In the genomic region with DNA sequence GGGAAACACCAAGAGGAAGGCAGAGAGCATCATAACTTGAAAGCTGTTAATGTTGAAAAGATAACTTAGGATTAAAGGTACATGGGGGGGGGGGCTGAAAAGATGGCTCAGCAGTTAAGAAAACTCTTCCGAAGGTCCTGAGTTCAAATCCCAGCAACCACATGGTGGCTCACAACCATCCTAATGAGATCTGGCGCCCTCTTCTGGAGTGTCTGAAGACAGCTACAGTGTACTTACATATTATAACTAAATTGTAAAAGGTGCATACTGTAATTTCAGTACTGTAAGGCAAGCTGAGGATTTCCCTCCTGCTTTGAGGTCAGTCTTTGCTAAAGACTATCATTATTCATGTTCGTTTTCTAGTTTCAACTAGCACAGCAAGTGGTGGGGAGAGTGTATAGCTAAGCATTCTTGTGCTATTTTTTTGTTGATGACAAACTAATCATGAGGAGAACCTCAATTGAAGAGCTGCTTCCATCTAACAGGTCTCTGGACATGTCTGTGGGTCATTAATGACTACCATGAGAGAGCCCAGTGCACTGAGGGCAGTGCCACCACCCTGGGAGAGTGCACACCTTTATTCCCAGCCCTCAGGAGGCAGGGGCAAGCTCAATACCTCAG, we compare ENCODE assay signal across 8 mouse cellular contexts. TPM values are rescaled to one million over a fixed set of nuclear protein-coding genes. Genes with fewer than 3 reads are reported as not detected.
A peak's percentile ranks its signal among the peaks of the same experiment; 100 is the strongest.
DNase-seq lines count a peak whose midpoint lies in the region; ATAC-seq lines count a peak whose summit lies in the region.

No protein-coding gene starts in this region.

- ATAC-seq in forebrain, embryonic 11.5 days (replicated peaks; ENCODE audit: low FRiP score): no peak
- ATAC-seq in neural tube, embryonic 15.5 days (ENCODE audit: low FRiP score): no peak
- no peak for ATAC-seq in activated CD4-positive, CD25-positive, alpha-beta regulatory T cell, adult 4 months

- no peaks in the 10 kb centered on the region for H3K36me3 ChIP-seq in forebrain, embryonic 11.5 days (ENCODE audit: control insufficient read depth, insufficient read depth, low read length)
- H3K36me3 ChIP-seq in neural tube, embryonic 15.5 days: peaks cover 16% of the 10 kb centered on the region

- WGBS in forebrain, embryonic 11.5 days: 60% methylated on average over 3 of the region's 3 CpGs
- WGBS in neural tube, embryonic 15.5 days: 68% methylated on average over 3 of the region's 3 CpGs

- DNase-seq in cerebellum, postnatal 14 days: peak; percentile 21 to 34
- no peak for DNase-seq in cerebellum, adult 11-12 months
- peak; percentile 42 for DNase-seq in CD4-positive helper T cell, adult 2 months (ENCODE audit: low read depth, low spot score)
- DNase-seq in forebrain, embryonic 11.5 days (ENCODE audit: low spot score): no peak
- peak; percentile 53 for DNase-seq in liver
- no peak for DNase-seq in right cerebral cortex, postnatal 4 days

- no peak overlapping the region for H3K4me3 ChIP-seq in forebrain, embryonic 11.5 days (ENCODE audit: low read depth, low read length)
- peak overlapping the region; percentile 93 for H3K4me3 ChIP-seq in neural tube, embryonic 15.5 days (replicated peaks)

- no peaks in the 10 kb centered on the region for H3K27me3 ChIP-seq in forebrain, embryonic 11.5 days (ENCODE audit: control insufficient read depth, insufficient read depth, low read length)
- H3K27me3 ChIP-seq in neural tube, embryonic 15.5 days (replicated peaks): no peaks in the 10 kb centered on the region

- H3K27ac ChIP-seq in forebrain, embryonic 11.5 days (ENCODE audit: low read depth, low read length): peak overlapping the region; percentile 83; the same call in 1 of the 2 replicates
- peak overlapping the region; percentile 94 for H3K27ac ChIP-seq in neural tube, embryonic 15.5 days (replicated peaks)

- H3K4me1 ChIP-seq in forebrain, embryonic 11.5 days (replicated peaks; ENCODE audit: control insufficient read depth, insufficient read depth, low read length): peaks cover 12% of the 10 kb centered on the region
- peaks cover 40% of the 10 kb centered on the region for H3K4me1 ChIP-seq in neural tube, embryonic 15.5 days

- H3K4me2 ChIP-seq in forebrain, embryonic 11.5 days (ENCODE audit: low read depth, low read length, severe bottlenecking): peak overlapping the region; percentile 84; the same call in 1 of the 2 replicates
- H3K4me2 ChIP-seq in neural tube, embryonic 15.5 days: peak overlapping the region; percentile 85

- H3K9me3 ChIP-seq in forebrain, embryonic 11.5 days (ENCODE audit: control insufficient read depth, low read length): no peaks in the 10 kb centered on the region
- no peaks in the 10 kb centered on the region for H3K9me3 ChIP-seq in neural tube, embryonic 15.5 days (replicated peaks)

- H3K9ac ChIP-seq in forebrain, embryonic 11.5 days (ENCODE audit: low read length): peak overlapping the region; percentile 92
- H3K9ac ChIP-seq in neural tube, embryonic 15.5 days (replicated peaks): peak overlapping the region; percentile 70

RNA-seq across cellular contexts. Expression of gene Snrpg, which starts 0.9 kb away (rescaled TPM):
- polyA plus RNA-seq in forebrain, embryonic 11.5 days (2014; fragmentation: Nextera tagmentation; extraction: Ambion mirVana): 775 and 792 TPM in 2 replicates
- 344 and 348 TPM in 2 replicates for polyA plus RNA-seq in neural tube, embryonic 15.5 days (2015; fragmentation: Nextera tagmentation; extraction: Ambion mirVana)
- 100 to 1,000 TPM; 383 to 452 TPM for polyA plus RNA-seq in activated CD4-positive, CD25-positive, alpha-beta regulatory T cell, adult 4 months (2017; shearing (Covaris generic))

RNA-seq across cellular contexts. Expression of gene Fam136a, which starts 4.8 kb away (rescaled TPM):
- polyA plus RNA-seq in forebrain, embryonic 11.5 days (2014; fragmentation: Nextera tagmentation; extraction: Ambion mirVana): 164 and 168 TPM in 2 replicates
- polyA plus RNA-seq in neural tube, embryonic 15.5 days (2015; fragmentation: Nextera tagmentation; extraction: Ambion mirVana): 112 and 116 TPM in 2 replicates
- polyA plus RNA-seq in activated CD4-positive, CD25-positive, alpha-beta regulatory T cell, adult 4 months (2017; shearing (Covaris generic)): 10 to 100 TPM; 51.4 to 61.1 TPM

RNA-seq across cellular contexts. Expression of gene Pcyox1, which starts 26.8 kb away (rescaled TPM):
- 94.8 and 95.3 TPM in 2 replicates for polyA plus RNA-seq in forebrain, embryonic 11.5 days (2014; fragmentation: Nextera tagmentation; extraction: Ambion mirVana)
- 79.8 and 89.6 TPM in 2 replicates for polyA plus RNA-seq in neural tube, embryonic 15.5 days (2015; fragmentation: Nextera tagmentation; extraction: Ambion mirVana)
- polyA plus RNA-seq in activated CD4-positive, CD25-positive, alpha-beta regulatory T cell, adult 4 months (2017; shearing (Covaris generic)): 1 to 10 TPM; 5.3 to 6.9 TPM

RNA-seq across cellular contexts. Expression of gene Tia1, which starts 33.8 kb away (rescaled TPM):
- polyA plus RNA-seq in forebrain, embryonic 11.5 days (2014; fragmentation: Nextera tagmentation; extraction: Ambion mirVana): 271 and 307 TPM in 2 replicates
- polyA plus RNA-seq in neural tube, embryonic 15.5 days (2015; fragmentation: Nextera tagmentation; extraction: Ambion mirVana): 275 and 303 TPM in 2 replicates
- polyA plus RNA-seq in activated CD4-positive, CD25-positive, alpha-beta regulatory T cell, adult 4 months (2017; shearing (Covaris generic)): 100 to 1,000 TPM in 1 of 2 experiments, 10 to 100 TPM in 1; 96.7 to 104 TPM

RNA-seq across cellular contexts. Expression of gene Gm44790, which starts 56.3 kb away (rescaled TPM):
- polyA plus RNA-seq in forebrain, embryonic 11.5 days (2014; fragmentation: Nextera tagmentation; extraction: Ambion mirVana): 0.37 TPM in 1 of 2 replicates, not detected in the other
- polyA plus RNA-seq in neural tube, embryonic 15.5 days (2015; fragmentation: Nextera tagmentation; extraction: Ambion mirVana): not detected in 2 replicates
- not detected for polyA plus RNA-seq in activated CD4-positive, CD25-positive, alpha-beta regulatory T cell, adult 4 months (2017; shearing (Covaris generic))

Comparison
In these comparisons a context has a peak if more than half of its experiments do, and no peak if none do; other contexts are left out.
1. DNase-seq: peak in cerebellum, postnatal 14 days (2 of 2), CD4-positive helper T cell, adult 2 months (single experiment) and liver (single experiment); none in cerebellum, adult 11-12 months (single experiment), forebrain, embryonic 11.5 days (single experiment) and right cerebral cortex, postnatal 4 days (single experiment).
2. RNA of gene Pcyox1, which starts 26.8 kb away (polyA plus RNA-seq): 94.8 to 95.3 TPM in forebrain, embryonic 11.5 days and 79.8 to 89.6 TPM in neural tube, embryonic 15.5 days; 5.3 to 6.9 TPM in activated CD4-positive, CD25-positive, alpha-beta regulatory T cell, adult 4 months; every median in the first group is over 10 times any median in the second.